Mouse (Mus musculus) midbrain, embryonic 13.5 days (tissue): ENCODE results near the gene Abcc1. TPM values are rescaled to one million over a fixed set of nuclear protein-coding genes. Genes with fewer than 3 reads are reported as not detected.

ENCODE experiments used
- ATAC-seq: fragments of 200-750 bp; cut with Nextera tagmentation; 2 replicates; pipeline ENCODE4 v1.8.0; 2017; ENCODE audit warnings: mild to moderate bottlenecking, moderate TSS enrichment, moderate library complexity
- H3K27ac ChIP-seq: fragments of 300-500 bp; sonication (generic); 2 replicates; pipeline ENCODE4 v1.5.1; 2015; ENCODE audit warnings: inconsistent platforms, mild to moderate bottlenecking, moderate library complexity
- H3K27me3 ChIP-seq: fragments of 300-500 bp; sonication (generic); 2 replicates; pipeline ENCODE4 v1.6.1; 2015; ENCODE audit warnings: mild to moderate bottlenecking, inconsistent platforms
- H3K36me3 ChIP-seq: fragments of 300-500 bp; sonication (generic); 2 replicates; pipeline ENCODE4 v1.6.1; 2015; ENCODE audit warnings: mild to moderate bottlenecking, inconsistent platforms
- H3K4me1 ChIP-seq: fragments of 300-500 bp; sonication (generic); replicated peaks from 2 replicates; pipeline ENCODE4 v1.6.1; 2015; ENCODE audit warnings: inconsistent platforms
- H3K4me2 ChIP-seq: fragments of 300-500 bp; sonication (generic); replicated peaks from 2 replicates; pipeline ENCODE4 v1.6.1; 2015; ENCODE audit warnings: moderate library complexity, mild to moderate bottlenecking, inconsistent platforms
- H3K4me3 ChIP-seq: fragments of 300-500 bp; sonication (generic); replicated peaks from 2 replicates; pipeline ENCODE4 v1.5.1; 2015; ENCODE audit warnings: mild to moderate bottlenecking, inconsistent platforms
- H3K9ac ChIP-seq: fragments of 300-500 bp; sonication (generic); replicated peaks from 2 replicates; pipeline ENCODE4 v1.6.1; 2015; ENCODE audit warnings: mild to moderate bottlenecking, inconsistent platforms
- H3K9me3 ChIP-seq: fragments of 300-500 bp; sonication (generic); 2 replicates; pipeline ENCODE4 v1.6.1; 2016; ENCODE audit warnings: mild to moderate bottlenecking, inconsistent platforms
- WGBS: fragments of 180-500 bp; shearing (Covaris S2); methylation state at CpG from one replicate; pipeline ENCODE4 v1.1.7; 2015; 5-methylcytosine and 5-hydroxymethylcytosine counted together
- polyA plus RNA-seq: library from polyadenylated mRNA; unstranded; fragments of >200 nt; fragmentation: Nextera tagmentation; extraction: Ambion mirVana; gene quantifications from 2 replicates; pipeline ENCODE4 v1.2.1, GENCODE M21; 2015

Abcc1 gene
- polyA plus RNA-seq, 1 experiment from 2014 or later, result 6.9 TPM

DNA sequence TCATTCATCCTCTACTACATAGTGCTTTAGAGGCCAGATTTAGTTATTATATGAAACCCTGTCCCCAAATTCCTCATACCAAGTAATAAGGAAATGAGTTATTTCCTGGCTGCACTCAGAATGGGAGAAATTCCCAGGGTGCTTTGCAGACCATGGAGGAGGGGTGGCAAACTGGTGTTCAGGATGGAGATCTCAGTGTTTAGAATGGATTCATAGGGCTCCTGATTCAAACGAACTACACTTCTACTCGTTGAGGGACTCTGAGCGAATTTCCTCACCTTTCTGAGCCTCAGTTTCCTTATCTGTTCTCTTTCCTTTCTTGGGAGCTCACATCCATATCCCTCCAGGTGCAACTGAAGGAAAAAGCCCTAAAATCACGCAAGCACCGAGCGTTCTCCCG is 427 bp upstream of the Abcc1 start:
- Histone ChIP-seq H3K4me3 (peak overlapping the region; percentile 83), H3K9me3 (no peaks in the 10 kb centered on the region), H3K36me3 (no peaks in the 10 kb centered on the region), H3K9ac (peak overlapping the region; percentile 88), H3K27ac (no peak overlapping the region; the same call in 1 of the 2 replicates), H3K4me1 (peaks cover 13% of the 10 kb centered on the region), H3K4me2 (peak overlapping the region; percentile 94), H3K27me3 (no peaks in the 10 kb centered on the region)
- WGBS, result 1% methylated on average over 7 of the region's 7 CpGs
- ATAC-seq, result peak; percentile 41

DNA sequence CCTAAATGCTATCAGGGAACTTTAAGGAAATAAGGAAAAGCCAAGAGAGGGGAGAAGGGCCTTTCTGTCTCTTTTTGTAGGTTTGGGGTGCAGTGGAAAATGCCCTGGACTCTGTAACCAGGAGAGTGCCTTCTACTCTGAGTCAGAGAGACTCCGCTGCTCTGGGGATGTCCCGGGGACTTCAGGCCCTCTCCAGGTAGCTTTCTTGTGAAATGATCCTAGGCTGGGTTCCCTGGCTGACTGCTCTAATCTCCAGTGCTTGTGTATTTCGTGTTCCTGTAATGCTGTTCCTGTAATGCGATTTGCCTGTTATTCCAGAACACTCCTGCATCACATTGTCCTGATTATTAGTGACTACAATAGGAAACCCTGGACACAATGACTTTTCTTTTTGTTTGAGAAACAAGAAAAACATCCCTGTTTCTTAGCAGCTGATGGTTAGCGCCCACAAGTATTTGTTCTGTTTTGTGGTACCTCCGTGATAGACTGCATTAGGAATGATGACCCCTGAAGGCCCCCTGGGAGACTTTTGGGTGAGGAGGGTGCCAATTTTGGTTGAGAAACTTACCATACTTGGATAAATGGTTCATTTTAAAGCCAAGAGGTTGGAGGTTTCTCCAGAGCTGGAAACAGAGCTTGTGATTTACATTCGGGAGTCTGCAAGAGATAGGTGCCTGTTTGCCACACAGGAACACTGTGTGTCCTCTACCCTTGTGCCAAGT is 902 bp downstream of the Abcc1 start:
- 25% methylated on average over 7 of the region's 7 CpGs for WGBS
- Histone ChIP-seq H3K4me3 (peak overlapping the region; percentile 83), H3K27me3 (no peaks in the 10 kb centered on the region), H3K4me2 (peak overlapping the region; percentile 94), H3K27ac (no peak overlapping the region), H3K4me1 (peaks cover 13% of the 10 kb centered on the region), H3K9ac (peak overlapping the region; percentile 88), H3K9me3 (no peaks in the 10 kb centered on the region), H3K36me3 (no peaks in the 10 kb centered on the region)
- ATAC-seq, result no peak

DNA sequence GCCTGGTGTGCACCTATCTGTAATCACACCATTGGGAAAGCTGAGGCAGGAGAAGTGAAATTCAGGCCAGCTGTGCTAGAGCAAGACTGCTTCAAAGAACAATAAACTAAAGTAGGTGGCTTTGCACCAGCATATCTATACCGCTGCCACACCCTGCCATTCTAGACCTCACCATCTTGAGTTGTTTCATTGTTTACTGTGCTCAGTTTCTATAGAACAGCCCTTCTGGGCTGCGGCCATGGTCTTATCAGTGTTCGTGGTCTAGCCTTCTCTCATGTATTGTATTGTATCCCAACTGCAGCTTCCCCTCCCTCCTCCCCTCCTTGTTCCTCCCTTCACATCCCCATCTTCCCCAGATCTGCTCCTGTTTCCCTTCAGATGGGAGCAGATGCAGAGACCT is 2.1 kb downstream of the Abcc1 start:
- H3K9me3 ChIP-seq, result no peaks in the 10 kb centered on the region
- WGBS, result 95% methylated on average over 3 of the region's 3 CpGs
- H3K36me3 ChIP-seq, result no peaks in the 10 kb centered on the region
- H3K4me3 ChIP-seq, result no peak overlapping the region
- no peak for ATAC-seq
- no peak overlapping the region for H3K9ac ChIP-seq
- no peak overlapping the region for H3K4me2 ChIP-seq
- H3K4me1 ChIP-seq, result peaks cover 13% of the 10 kb centered on the region
- no peak overlapping the region for H3K27ac ChIP-seq
- H3K27me3 ChIP-seq, result no peaks in the 10 kb centered on the region

DNA sequence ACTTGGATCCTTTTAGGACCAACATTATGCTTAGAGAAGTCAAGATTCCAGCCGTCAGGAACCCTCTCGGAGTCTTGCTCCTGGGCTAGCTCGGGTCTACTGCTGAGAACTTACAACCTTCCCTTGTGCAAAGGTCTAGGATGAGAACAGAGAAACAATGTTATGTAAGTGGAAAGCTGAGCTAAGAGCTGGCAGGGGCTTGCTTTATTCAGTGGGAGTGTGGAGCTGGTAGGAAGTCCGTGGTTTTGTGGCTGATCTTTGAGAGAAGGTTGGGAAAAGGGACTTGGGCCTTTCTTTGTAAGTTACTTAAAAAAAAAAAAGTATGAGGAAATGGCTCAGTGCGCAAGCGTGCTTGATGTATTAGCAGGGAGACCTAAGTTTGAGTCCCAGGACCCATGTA is 2.7 kb downstream of the Abcc1 start:
- ATAC-seq, result no peak
- H3K36me3 ChIP-seq, result no peaks in the 10 kb centered on the region
- H3K9me3 ChIP-seq, result no peaks in the 10 kb centered on the region
- no peak overlapping the region for H3K9ac ChIP-seq
- no peaks in the 10 kb centered on the region for H3K27me3 ChIP-seq
- H3K4me1 ChIP-seq, result peaks cover 13% of the 10 kb centered on the region
- no peak overlapping the region for H3K27ac ChIP-seq
- H3K4me2 ChIP-seq, result no peak overlapping the region
- 93% methylated on average over 6 of the region's 6 CpGs for WGBS
- no peak overlapping the region for H3K4me3 ChIP-seq

- 78% methylated on average over 4 of the region's 4 CpGs for WGBS
- no peaks in the 10 kb centered on the region for H3K9me3 ChIP-seq
- H3K4me3 ChIP-seq, result no peak overlapping the region
- H3K9ac ChIP-seq, result no peak overlapping the region
- no peak overlapping the region for H3K27ac ChIP-seq
- H3K36me3 ChIP-seq, result no peaks in the 10 kb centered on the region
- no peak overlapping the region for H3K4me2 ChIP-seq
- no peak for ATAC-seq
- H3K27me3 ChIP-seq, result no peaks in the 10 kb centered on the region
- H3K4me1 ChIP-seq, result peaks cover 13% of the 10 kb centered on the region
Observed at GRCm38 (mm10) chr16:14365457-14365856, 4.1 kb downstream of the Abcc1 start.

- 92% methylated on average over 1 of the region's 1 CpGs for WGBS
- no peak for ATAC-seq
- no peak overlapping the region for H3K9ac ChIP-seq
- H3K27ac ChIP-seq, result no peak overlapping the region
- H3K27me3 ChIP-seq, result no peaks in the 10 kb centered on the region
- no peak overlapping the region for H3K4me2 ChIP-seq
- peaks cover 10% of the 10 kb centered on the region for H3K4me1 ChIP-seq
- no peaks in the 10 kb centered on the region for H3K9me3 ChIP-seq
- H3K36me3 ChIP-seq, result no peaks in the 10 kb centered on the region
- no peak overlapping the region for H3K4me3 ChIP-seq
Observed at GRCm38 (mm10) chr16:14366017-14366416, 4.7 kb downstream of the Abcc1 start.

DNA sequence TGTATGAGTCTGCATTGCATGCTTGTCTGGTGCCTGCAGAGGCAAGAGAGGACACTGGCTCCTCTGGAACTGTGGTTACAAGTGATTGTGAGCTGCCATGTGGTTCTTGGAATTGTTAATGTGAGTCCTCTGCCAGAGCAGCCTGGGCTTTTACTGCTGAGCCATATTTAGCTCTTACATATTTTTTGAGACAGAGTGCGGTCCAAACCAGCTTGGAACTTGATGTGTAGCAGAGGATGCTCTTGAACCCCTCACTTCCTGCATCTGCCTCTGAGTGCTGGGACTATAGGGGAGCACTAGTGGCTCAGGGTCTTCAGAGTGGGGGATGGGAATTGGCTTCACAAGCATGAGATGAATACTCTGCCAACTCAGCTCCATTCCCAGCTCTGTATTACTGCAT is 10.0 kb downstream of the Abcc1 start:
- Histone ChIP-seq H3K9ac (no peak overlapping the region), H3K27me3 (no peaks in the 10 kb centered on the region), H3K36me3 (no peaks in the 10 kb centered on the region), H3K4me1 (0 out of 2 replicates have a peak, but pooled peaks cover 2% of the 10 kb centered on the region), H3K4me2 (no peak overlapping the region), H3K27ac (no peak overlapping the region), H3K4me3 (no peak overlapping the region), H3K9me3 (no peaks in the 10 kb centered on the region)
- ATAC-seq, result no peak
- 97% methylated on average over 1 of the region's 1 CpGs for WGBS

DNA sequence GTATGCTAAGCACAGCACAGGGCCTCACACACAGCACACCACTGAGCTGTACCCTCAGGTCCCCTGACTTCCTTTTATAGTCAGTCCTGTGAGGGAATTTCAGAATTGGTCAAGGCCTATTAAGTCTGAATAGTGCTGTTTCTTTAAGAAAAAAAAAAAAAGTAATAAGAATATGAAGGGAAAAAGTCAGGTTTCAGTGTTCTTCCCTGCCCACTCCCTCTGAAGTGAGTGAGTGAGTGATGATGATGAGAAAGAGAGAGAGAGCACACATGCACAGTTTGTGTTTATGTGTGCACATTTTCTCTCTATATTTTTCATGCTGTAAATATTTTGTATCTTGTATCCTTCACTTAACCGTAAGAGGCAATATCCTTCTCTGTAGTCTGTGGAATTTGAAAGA is 11.0 kb downstream of the Abcc1 start:
- H3K9ac ChIP-seq, result no peak overlapping the region
- H3K9me3 ChIP-seq, result no peaks in the 10 kb centered on the region
- no peaks in the 10 kb centered on the region for H3K27me3 ChIP-seq
- H3K27ac ChIP-seq, result no peak overlapping the region
- H3K4me3 ChIP-seq, result no peak overlapping the region
- no peak overlapping the region for H3K4me2 ChIP-seq
- H3K36me3 ChIP-seq, result no peaks in the 10 kb centered on the region
- WGBS, result 79% methylated on average over 1 of the region's 1 CpGs
- H3K4me1 ChIP-seq, result 0 out of 2 replicates have a peak, but pooled peaks cover 2% of the 10 kb centered on the region
- ATAC-seq, result no peak

DNA sequence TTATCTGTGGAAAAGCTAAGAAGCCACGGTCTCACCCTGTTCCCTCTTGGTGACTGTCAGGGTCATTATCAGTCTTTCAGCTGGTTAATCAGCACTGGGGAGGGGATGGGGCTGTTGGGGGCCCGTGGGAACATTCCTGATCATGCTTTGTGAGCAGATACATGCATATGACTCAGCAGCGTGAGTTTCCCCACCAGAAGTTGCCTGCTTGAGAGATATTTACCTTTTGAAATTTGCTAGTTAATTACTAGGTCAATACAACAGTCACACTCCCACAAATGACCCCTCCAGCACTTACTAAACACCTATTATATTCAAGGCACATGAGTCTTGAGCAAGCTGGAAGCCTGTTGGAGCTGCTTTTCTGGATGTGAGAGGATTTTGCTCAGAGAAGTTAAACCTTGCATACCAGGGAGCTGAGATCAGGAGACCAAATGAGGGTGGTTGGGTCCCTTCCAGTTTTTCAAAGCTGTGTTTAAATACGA is 11.5 kb downstream of the Abcc1 start:
- no peaks in the 10 kb centered on the region for H3K9me3 ChIP-seq
- ATAC-seq, result no peak
- H3K4me3 ChIP-seq, result no peak overlapping the region
- no peak overlapping the region for H3K27ac ChIP-seq
- H3K27me3 ChIP-seq, result no peaks in the 10 kb centered on the region
- H3K4me2 ChIP-seq, result no peak overlapping the region
- 0 out of 2 replicates have a peak, but pooled peaks cover 2% of the 10 kb centered on the region for H3K4me1 ChIP-seq
- 70% methylated on average over 4 of the region's 4 CpGs for WGBS
- H3K9ac ChIP-seq, result no peak overlapping the region
- no peaks in the 10 kb centered on the region for H3K36me3 ChIP-seq

DNA sequence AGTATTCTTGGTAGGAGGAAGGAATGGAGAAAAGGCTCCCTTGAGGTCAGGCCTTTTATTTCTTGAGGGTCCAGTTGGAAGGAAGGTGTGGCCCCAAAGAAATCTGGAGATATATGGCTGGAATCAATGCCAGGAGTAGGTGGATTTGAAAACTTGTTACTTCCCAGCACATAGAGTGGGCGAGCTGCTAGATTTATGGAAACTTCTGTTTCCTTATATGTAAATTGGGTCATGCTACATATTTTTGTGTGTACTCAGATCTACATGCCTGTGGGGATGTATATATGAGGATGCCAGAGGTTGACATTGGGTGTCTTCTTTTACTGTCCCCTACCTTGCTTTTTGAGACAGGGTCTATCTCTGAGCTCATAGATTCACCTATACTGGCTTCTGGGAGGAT is 14.6 kb downstream of the Abcc1 start:
- H3K36me3 ChIP-seq, result no peaks in the 10 kb centered on the region
- no peak overlapping the region for H3K4me2 ChIP-seq
- H3K4me3 ChIP-seq, result no peak overlapping the region
- no peak overlapping the region for H3K9ac ChIP-seq
- no peaks in the 10 kb centered on the region for H3K27me3 ChIP-seq
- 0 out of 2 replicates have a peak, but pooled peaks cover 2% of the 10 kb centered on the region for H3K4me1 ChIP-seq
- ATAC-seq, result no peak
- H3K9me3 ChIP-seq, result no peaks in the 10 kb centered on the region
- H3K27ac ChIP-seq, result no peak overlapping the region
- 91% methylated on average over 1 of the region's 1 CpGs for WGBS

DNA sequence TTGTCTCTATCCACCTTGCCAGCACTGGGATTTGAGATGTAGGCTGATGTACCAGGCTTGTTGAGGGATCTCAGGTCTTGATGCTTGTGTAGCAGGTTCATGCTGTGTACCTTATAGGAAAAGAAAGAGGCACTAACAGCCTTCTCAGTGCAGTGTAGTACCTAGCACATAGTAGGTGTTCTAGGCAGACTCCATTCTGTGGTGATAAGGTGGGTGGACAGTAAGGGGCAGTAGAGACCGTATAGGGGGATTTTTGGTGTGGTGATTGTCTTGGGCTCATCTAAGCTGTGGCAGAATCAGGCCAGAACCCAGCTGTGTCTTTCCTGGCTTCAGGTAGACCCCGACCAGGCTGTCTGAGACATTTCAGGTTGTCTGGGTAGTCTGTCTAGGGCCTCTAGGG is 15.0 kb downstream of the Abcc1 start:
- Histone ChIP-seq H3K9ac (no peak overlapping the region), H3K27ac (no peak overlapping the region), H3K4me3 (no peak overlapping the region), H3K4me1 (0 out of 2 replicates have a peak, but pooled peaks cover 2% of the 10 kb centered on the region), H3K27me3 (no peaks in the 10 kb centered on the region), H3K36me3 (no peaks in the 10 kb centered on the region), H3K9me3 (no peaks in the 10 kb centered on the region), H3K4me2 (no peak overlapping the region)
- no peak for ATAC-seq
- WGBS, result 83% methylated on average over 2 of the region's 2 CpGs

DNA sequence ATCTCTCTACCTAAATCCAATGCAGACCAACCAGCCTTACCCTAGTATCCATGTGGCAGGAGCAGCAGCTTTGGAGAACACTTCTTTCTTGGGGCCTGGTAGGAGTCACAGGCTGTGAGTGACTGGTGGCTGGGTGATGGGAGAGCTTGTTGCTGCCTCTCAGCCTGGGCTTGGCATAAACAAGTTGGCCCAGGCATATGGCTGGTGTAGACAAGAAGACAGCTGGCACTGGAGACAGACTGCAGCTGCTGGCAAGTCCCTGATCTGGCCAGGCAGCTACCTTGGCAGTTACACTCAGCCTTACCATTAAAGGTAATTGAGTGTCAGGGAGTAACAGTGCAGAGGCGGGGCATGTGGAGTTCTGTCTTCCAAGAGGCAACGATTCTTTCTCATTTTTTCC is 16.0 kb downstream of the Abcc1 start:
- 93% methylated on average over 2 of the region's 2 CpGs for WGBS
- Histone ChIP-seq H3K9me3 (no peaks in the 10 kb centered on the region), H3K4me3 (no peak overlapping the region), H3K9ac (no peak overlapping the region), H3K27me3 (no peaks in the 10 kb centered on the region), H3K36me3 (no peaks in the 10 kb centered on the region), H3K4me2 (no peak overlapping the region), H3K4me1 (0 out of 2 replicates have a peak, but pooled peaks cover 2% of the 10 kb centered on the region), H3K27ac (no peak overlapping the region)
- no peak for ATAC-seq

DNA sequence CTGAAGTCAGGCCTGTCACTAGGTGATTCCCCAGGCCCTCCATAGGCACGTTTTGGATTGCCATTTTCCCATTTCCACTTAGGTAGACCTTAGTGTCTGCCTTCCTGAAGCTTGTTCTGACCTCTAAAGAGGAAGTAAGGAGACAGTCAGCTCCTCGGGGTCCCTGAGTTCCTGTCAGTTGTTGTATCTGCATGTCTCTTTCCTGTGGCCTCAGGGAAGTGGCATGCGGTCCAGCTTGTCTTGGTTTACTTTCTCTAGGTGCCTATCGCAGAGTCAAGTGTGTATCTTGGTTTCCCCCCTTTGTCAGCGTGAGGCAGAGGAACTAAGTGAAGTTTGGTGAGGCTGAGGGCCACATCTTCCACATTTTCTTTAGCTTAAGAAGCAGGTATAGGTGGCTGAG is 17.3 kb downstream of the Abcc1 start:
- no peak for ATAC-seq
- WGBS, result 89% methylated on average over 5 of the region's 5 CpGs
- no peaks in the 10 kb centered on the region for H3K9me3 ChIP-seq
- no peak overlapping the region for H3K4me3 ChIP-seq
- H3K4me2 ChIP-seq, result no peak overlapping the region
- no peaks in the 10 kb centered on the region for H3K27me3 ChIP-seq
- no peak overlapping the region for H3K9ac ChIP-seq
- H3K36me3 ChIP-seq, result no peaks in the 10 kb centered on the region
- H3K27ac ChIP-seq, result no peak overlapping the region
- H3K4me1 ChIP-seq, result no peaks in the 10 kb centered on the region
